Mouse (Mus musculus) hindbrain, postnatal 0 days (tissue): Measurements from ENCODE around the gene Nucks1. TPM values are rescaled to one million over a fixed set of nuclear protein-coding genes. Genes with fewer than 3 reads are reported as not detected.
"Not testable (repeated sequence)": the region's sequence is repeated elsewhere in the genome, so short reads cannot be mapped to it uniquely, and the experiment has no call there.

Experiments
- ATAC-seq: fragments of 200-750 bp; cut with Nextera tagmentation; 2 replicates; pipeline ENCODE4 v1.8.0; 2017; ENCODE audit warnings: mild to moderate bottlenecking, moderate TSS enrichment, moderate library complexity
- DNase-seq: peaks from one replicate; pipeline ENCODE4 v3.0.0-alpha.2; 2015; ENCODE audit warnings: low spot score
- H3K27ac ChIP-seq: fragments of 300-500 bp; sonication (generic); 2 replicates; pipeline ENCODE4 v1.5.1; 2014; ENCODE audit warnings: mild to moderate bottlenecking
- H3K27me3 ChIP-seq: fragments of 300-500 bp; sonication (generic); 2 replicates; pipeline ENCODE4 v1.6.1; 2014; ENCODE audit warnings: low read length, mixed read lengths; ENCODE audit not compliant: insufficient read depth
- H3K36me3 ChIP-seq: fragments of 300-500 bp; sonication (generic); 2 replicates; pipeline ENCODE4 v1.6.1; 2014; ENCODE audit warnings: low read length, mixed read lengths; ENCODE audit not compliant: insufficient read depth
- H3K4me1 ChIP-seq: fragments of 300-500 bp; sonication (generic); 2 replicates; pipeline ENCODE4 v1.6.1; 2014; ENCODE audit warnings: antibody characterized with exemption, low read length, mixed read lengths; ENCODE audit not compliant: insufficient read depth
- H3K4me2 ChIP-seq: fragments of 300-500 bp; sonication (generic); 2 replicates; pipeline ENCODE4 v1.6.1; 2014; ENCODE audit warnings: low read depth, mild to moderate bottlenecking, low read length, moderate library complexity, mixed read lengths
- H3K4me3 ChIP-seq: fragments of 300-500 bp; sonication (generic); 2 replicates; pipeline ENCODE4 v1.5.1; 2014; ENCODE audit warnings: low read length
- H3K9ac ChIP-seq: fragments of 300-500 bp; sonication (generic); replicated peaks from 2 replicates; pipeline ENCODE4 v1.6.1; 2014; ENCODE audit warnings: mild to moderate bottlenecking, low read length, moderate library complexity, mixed read lengths
- H3K9me3 ChIP-seq: fragments of 300-500 bp; sonication (generic); 2 replicates; pipeline ENCODE4 v1.6.1; 2016; ENCODE audit warnings: low read length, mixed read lengths
- CTCF ChIP-seq: IDR thresholded peaks from 2 replicates; pipeline ENCODE4 v1.5.1; 2016; ENCODE audit warnings: antibody characterized with exemption, control low read depth, low read depth
- whole genome bisulfite sequencing: fragments of 180-500 bp; shearing (Covaris S2); extraction: QIAGEN DNeasy Blood & Tissue Kit; methylation state at CpG from one replicate; pipeline ENCODE4 v1.1.7; 2014; 5-methylcytosine and 5-hydroxymethylcytosine counted together
- polyA plus RNA-seq: library from polyadenylated mRNA; unstranded; fragments of >200 nt; fragmentation: Nextera tagmentation; extraction: Ambion mirVana; gene quantifications from 2 replicates; pipeline ENCODE4 v1.2.1, GENCODE M21; 2015
- total RNA-seq: library from RNA; depleted of rRNA; stranded (reverse); fragments of >200 nt; gene quantifications from 2 replicates; pipeline ENCODE4 v1.2.3, GENCODE M21; 2014

The Nucks1 gene
- total and polyA plus RNA-seq, 2 experiments from 2014 or later: 54.1 to 88.9 TPM

- Histone ChIP-seq H3K4me2 (no peak overlapping the region), H3K27me3 (no peaks in the 10 kb centered on the region), H3K9ac (no peak overlapping the region), H3K36me3 (no peaks in the 10 kb centered on the region), H3K27ac (no peak overlapping the region), H3K4me1 (no peaks in the 10 kb centered on the region), H3K4me3 (no peak overlapping the region), H3K9me3 (no peaks in the 10 kb centered on the region)
- WGBS: 71% methylated on average over 4 of the region's 4 CpGs
- ATAC-seq: no peak
- no peak for DNase-seq
- no peak for TF ChIP-seq CTCF
These were observed 18.9 kb upstream of the Nucks1 start for GRCm38 (mm10) chr1:131891436-131891835.

- no peak for ATAC-seq
- Histone ChIP-seq H3K4me3 (no peak overlapping the region), H3K36me3 (no peaks in the 10 kb centered on the region), H3K4me2 (no peak overlapping the region), H3K9ac (no peak overlapping the region), H3K27ac (no peak overlapping the region), H3K4me1 (no peaks in the 10 kb centered on the region), H3K27me3 (no peaks in the 10 kb centered on the region), H3K9me3 (no peaks in the 10 kb centered on the region)
- no peak for TF ChIP-seq CTCF
- no peak for DNase-seq
- 91% methylated on average over 4 of the region's 4 CpGs for WGBS
These were observed 7.7 kb upstream of the Nucks1 start for GRCm38 (mm10) chr1:131902679-131903078.

GRCm38 (mm10) chr1:131903251-131903650, 7.1 kb upstream of the Nucks1 start:
- H3K27ac ChIP-seq: no peak overlapping the region
- no peak for DNase-seq
- no peak overlapping the region for H3K4me3 ChIP-seq
- H3K27me3 ChIP-seq: no peaks in the 10 kb centered on the region
- ATAC-seq: no peak
- H3K9me3 ChIP-seq: no peaks in the 10 kb centered on the region
- no peak overlapping the region for H3K4me2 ChIP-seq
- TF ChIP-seq CTCF: no peak
- no peaks in the 10 kb centered on the region for H3K36me3 ChIP-seq
- no peaks in the 10 kb centered on the region for H3K4me1 ChIP-seq
- 90% methylated on average over 7 of the region's 7 CpGs for WGBS
- no peak overlapping the region for H3K9ac ChIP-seq

- H3K36me3 ChIP-seq: no peaks in the 10 kb centered on the region
- no peak overlapping the region for H3K4me2 ChIP-seq
- H3K27ac ChIP-seq: no peak overlapping the region
- peak; percentile 59 for TF ChIP-seq CTCF
- no peak overlapping the region for H3K4me3 ChIP-seq
- DNase-seq: peak; percentile 35
- no peak overlapping the region for H3K9ac ChIP-seq
- WGBS: 6% methylated on average over 1 of the region's 1 CpGs
- H3K9me3 ChIP-seq: no peaks in the 10 kb centered on the region
- no peaks in the 10 kb centered on the region for H3K4me1 ChIP-seq
- no peaks in the 10 kb centered on the region; the same call in 1 of the 2 replicates for H3K27me3 ChIP-seq
- ATAC-seq: no peak
These were observed 4.8 kb upstream of the Nucks1 start for GRCm38 (mm10) chr1:131905497-131905896.

GRCm38 (mm10) chr1:131908456-131908855, 1.9 kb upstream of the Nucks1 start:
- H3K27me3 ChIP-seq: no peaks in the 10 kb centered on the region; the same call in 1 of the 2 replicates
- no peak overlapping the region for H3K9ac ChIP-seq
- H3K9me3 ChIP-seq: no peaks in the 10 kb centered on the region
- no peaks in the 10 kb centered on the region for H3K4me1 ChIP-seq
- no peak overlapping the region for H3K4me3 ChIP-seq
- DNase-seq (no peak), ATAC-seq (no peak)
- no peaks in the 10 kb centered on the region for H3K36me3 ChIP-seq
- WGBS: 94% methylated on average over 3 of the region's 3 CpGs
- TF ChIP-seq CTCF: no peak
- H3K27ac ChIP-seq: no peak overlapping the region
- no peak overlapping the region for H3K4me2 ChIP-seq

- WGBS: 95% methylated on average over 2 of the region's 2 CpGs
These were observed 1.1 kb upstream of the Nucks1 start for GRCm38 (mm10) chr1:131909236-131909635.

GRCm38 (mm10) chr1:131910674-131911558, 582 bp downstream of the Nucks1 start:
- H3K4me3 ChIP-seq: peak overlapping the region; percentile 98
- under 1% methylated on average over 65 of the region's 88 CpGs for WGBS

More at GRCm38 (mm10) chr1:131909236-131909635, 1.1 kb upstream of the Nucks1 start:
- H3K9ac ChIP-seq, DNase-seq, H3K27me3 ChIP-seq, H3K4me2 ChIP-seq, H3K4me1 ChIP-seq, H3K27ac ChIP-seq, ATAC-seq, H3K9me3 ChIP-seq, H3K36me3 ChIP-seq, H3K4me3 ChIP-seq: not testable (repeated sequence)

More at GRCm38 (mm10) chr1:131910674-131911558, 582 bp downstream of the Nucks1 start:
- DNase-seq: peak; percentile 86
- Histone ChIP-seq H3K27me3 (no peaks in the 10 kb centered on the region; the same call in 1 of the 2 replicates), H3K9me3 (no peaks in the 10 kb centered on the region), H3K4me1 (no peaks in the 10 kb centered on the region), H3K36me3 (no peaks in the 10 kb centered on the region), H3K9ac (peak overlapping the region; percentile 99), H3K4me2 (peak overlapping the region; percentile 70), H3K27ac (peak overlapping the region; percentile 100)
- no peak for TF ChIP-seq CTCF
- ATAC-seq: peak; percentile 82
